Mouse (Mus musculus) granulocyte monocyte progenitor cell, adult 5-6 weeks (primary cell): ENCODE data around the gene Inafm2. TPM values are rescaled to one million over a fixed set of nuclear protein-coding genes. Genes with fewer than 3 reads are reported as not detected.

ENCODE experiments used
- ATAC-seq: replicated peaks from 2 replicates; pipeline ENCODE4 v1.8.0; 2016; ENCODE audit warnings: mild to moderate bottlenecking, moderate TSS enrichment, inconsistent platforms; ENCODE audit not compliant: poor library complexity, severe bottlenecking
- total RNA-seq, 2 experiments: library from RNA; stranded (forward) in 1 of 2; stranded (reverse) in 1 of 2; fragments of 200-712, 200-1000 nt in 1 of 2; fragments of >200 nt in 1 of 2; fragmentation: Nextera tagmentation in 1 of 2; gene quantifications; 2 replicates each; pipeline ENCODE4 v1.2.3; 2014 to 2017

Gene Inafm2
- total RNA-seq, 2 experiments from 2014 or later: 24.8 to 30.3 TPM

DNA sequence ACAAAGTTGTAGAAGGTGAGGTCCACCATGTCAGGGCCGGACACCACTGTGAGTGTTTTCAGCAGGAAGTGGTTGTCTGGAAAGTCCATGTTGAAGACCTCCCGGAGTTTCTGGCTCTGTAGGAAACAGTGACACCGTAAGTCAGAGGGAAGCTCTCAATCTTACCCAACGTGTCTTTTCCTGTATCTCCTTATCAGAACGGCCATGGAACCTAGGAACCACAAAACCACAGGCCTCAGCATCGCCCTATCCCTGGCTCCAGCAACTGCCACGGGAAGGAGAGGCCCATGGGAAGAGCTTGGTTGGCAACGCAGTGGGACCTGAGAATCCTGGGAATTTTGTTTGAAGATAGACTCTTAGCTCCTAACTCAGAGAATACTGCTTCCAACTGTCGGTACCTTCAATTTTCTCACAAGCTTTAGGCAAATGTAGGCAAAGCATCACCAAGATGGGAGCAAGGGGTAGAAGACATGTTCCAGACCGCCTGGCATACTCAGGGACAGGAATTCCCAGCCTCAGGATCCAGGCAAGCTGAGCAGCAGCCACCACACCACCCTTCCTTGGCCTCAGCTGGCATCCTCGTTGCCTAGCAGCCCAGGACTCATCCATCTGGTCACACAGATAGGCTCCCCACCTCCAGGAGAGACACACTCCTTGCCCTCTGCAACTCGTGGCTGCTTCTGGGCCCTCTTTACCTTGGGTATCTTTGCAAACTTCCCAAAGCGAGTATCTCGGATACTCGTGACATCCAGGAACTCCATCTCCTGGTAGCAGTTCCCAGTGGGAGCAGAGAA is 21.7 kb upstream of the Inafm2 start:
- peak; percentile 23; the same call in 1 of the 2 replicates for ATAC-seq

DNA sequence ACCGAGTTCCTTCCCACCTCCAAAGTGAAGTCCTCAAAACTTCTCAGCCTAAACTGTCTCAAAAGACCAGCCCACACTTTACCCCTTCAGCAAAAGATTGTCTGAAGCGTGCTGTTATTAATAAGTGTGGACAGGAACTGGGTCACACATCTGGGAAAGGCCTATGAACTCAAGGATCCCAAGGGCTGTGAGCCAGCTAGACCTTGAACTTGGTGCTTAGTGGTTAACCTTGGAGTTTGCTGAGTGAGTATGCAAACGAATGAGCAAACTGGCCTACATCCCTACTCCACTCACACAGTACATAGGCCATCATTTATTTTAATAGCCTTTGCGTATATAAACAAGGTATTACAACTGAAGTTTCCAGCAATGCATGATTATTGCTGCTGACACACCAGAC is 20.0 kb upstream of the Inafm2 start:
- ATAC-seq: no peak

DNA sequence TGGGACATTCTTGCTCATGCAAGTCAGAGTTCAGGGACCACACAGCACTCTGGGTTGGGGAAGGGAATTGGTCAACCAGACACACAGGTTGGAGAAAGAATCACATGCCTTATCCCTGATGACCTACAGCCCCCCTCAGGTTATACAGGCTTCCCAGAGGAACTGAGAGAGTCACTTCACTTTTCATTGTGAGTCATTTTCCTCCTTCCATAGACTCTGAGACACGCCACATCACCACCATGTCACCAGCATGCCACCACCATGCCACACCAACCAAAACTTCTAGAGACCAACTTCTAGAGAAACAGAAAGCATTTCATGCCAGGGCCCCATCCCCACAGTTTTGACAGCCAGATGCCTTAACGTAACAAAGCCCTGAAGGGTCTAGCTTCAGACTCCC is 18.7 kb upstream of the Inafm2 start:
- 0 out of 2 replicates have a peak, but pooled peaks have one; percentile 15 for ATAC-seq

DNA sequence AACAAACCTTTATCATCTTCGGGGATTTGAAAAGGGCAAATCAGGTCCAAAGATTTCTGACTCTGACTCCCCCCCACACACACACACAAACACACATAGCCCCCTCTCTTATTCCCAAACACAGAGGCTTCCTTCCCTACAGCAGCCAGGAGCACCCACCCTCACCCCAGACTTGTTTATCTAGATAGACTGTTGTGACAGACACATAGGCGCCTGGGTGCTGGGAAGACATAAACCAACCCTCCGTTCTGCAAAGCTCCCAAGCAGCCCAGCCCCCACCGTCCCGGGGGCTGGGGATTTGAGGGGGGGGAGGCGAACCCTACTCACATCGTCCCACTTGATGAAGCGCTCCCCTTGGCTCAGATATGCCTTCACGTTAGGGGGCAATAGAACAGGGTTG is 17.6 kb upstream of the Inafm2 start:
- ATAC-seq: no peak

- peak; percentile 48 for ATAC-seq
These were observed 17.2 kb upstream of the Inafm2 start, which contains the start of gene Plcb2 for GRCm38 (mm10) chr2:118728337-118728736. Gene Plcb2, minus strand, starts transcription at chr2:118728438.

- ATAC-seq: peak; percentile 60
These were observed 16.4 kb upstream of the Inafm2 start for GRCm38 (mm10) chr2:118729194-118729593.

DNA sequence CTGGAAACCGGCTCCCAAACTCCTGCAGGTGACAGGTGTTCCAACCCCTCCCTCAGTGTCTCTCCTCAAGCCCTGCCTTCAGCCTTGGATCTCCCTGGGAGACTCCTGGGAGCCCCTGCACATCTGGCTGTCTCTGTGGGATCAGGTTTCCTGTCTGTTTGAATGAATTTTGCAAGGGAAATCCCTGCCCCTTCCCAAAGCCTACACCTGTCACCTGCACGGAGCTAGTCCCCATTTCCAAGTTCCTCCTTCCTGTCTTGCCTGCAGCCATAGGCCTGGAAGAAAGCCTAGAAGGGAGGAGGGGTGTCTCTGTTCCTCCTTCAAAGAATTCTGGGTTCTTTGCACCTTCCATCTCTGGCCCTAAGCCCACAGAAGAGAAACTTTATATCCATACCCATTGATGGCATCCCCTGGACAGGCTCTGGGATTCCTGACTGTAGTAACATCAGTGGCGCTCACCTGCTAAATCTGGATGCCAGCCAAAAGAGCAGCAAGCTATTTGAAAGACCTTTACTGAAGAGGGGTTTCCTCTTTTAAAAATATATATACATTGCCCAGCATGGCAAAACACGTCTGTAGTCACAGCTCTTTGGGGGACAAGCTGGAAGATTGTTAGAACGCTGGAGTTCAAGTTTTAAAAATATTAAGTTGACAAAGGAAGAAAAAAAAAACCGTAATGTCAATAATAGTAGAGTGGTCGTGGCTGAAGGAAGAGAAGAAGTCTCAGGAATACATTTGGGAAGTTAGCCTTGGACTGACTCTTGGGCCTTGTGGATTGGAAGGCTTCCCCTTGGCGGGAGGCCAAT is 15.5 kb upstream of the Inafm2 start:
- ATAC-seq: no peak

DNA sequence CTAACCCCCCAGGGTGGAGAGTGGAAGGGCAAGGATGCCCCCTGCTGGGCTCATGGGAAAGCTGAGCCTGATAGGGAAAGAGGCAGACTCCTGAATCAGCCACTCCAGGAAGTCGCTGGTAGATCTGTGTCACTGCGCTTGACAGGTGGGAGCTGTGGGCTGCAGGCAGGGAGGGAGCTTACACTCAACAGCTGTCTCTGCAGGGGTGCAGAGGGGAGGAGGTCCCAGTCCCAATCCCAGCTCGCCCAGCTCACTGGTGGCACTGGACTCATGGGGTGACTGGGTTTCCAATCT is 15.0 kb upstream of the Inafm2 start:
- ATAC-seq: peak; percentile 53

GRCm38 (mm10) chr2:118731981-118732380 is 13.6 kb upstream of the Inafm2 start:
- no peak for ATAC-seq

- no peak for ATAC-seq
These were observed 12.2 kb upstream of the Inafm2 start for GRCm38 (mm10) chr2:118733341-118733740.

- no peak for ATAC-seq
These were observed 5.2 kb upstream of the Inafm2 start for GRCm38 (mm10) chr2:118740341-118740740.

- no peak for ATAC-seq
These were observed 4.4 kb upstream of the Inafm2 start for GRCm38 (mm10) chr2:118741183-118741582.

- peak; percentile 38 for ATAC-seq
These were observed 2.2 kb upstream of the Inafm2 start for GRCm38 (mm10) chr2:118743261-118743943.

GRCm38 (mm10) chr2:118744621-118745020 is 937 bp upstream of the Inafm2 start:
- ATAC-seq: peak; percentile 35

DNA sequence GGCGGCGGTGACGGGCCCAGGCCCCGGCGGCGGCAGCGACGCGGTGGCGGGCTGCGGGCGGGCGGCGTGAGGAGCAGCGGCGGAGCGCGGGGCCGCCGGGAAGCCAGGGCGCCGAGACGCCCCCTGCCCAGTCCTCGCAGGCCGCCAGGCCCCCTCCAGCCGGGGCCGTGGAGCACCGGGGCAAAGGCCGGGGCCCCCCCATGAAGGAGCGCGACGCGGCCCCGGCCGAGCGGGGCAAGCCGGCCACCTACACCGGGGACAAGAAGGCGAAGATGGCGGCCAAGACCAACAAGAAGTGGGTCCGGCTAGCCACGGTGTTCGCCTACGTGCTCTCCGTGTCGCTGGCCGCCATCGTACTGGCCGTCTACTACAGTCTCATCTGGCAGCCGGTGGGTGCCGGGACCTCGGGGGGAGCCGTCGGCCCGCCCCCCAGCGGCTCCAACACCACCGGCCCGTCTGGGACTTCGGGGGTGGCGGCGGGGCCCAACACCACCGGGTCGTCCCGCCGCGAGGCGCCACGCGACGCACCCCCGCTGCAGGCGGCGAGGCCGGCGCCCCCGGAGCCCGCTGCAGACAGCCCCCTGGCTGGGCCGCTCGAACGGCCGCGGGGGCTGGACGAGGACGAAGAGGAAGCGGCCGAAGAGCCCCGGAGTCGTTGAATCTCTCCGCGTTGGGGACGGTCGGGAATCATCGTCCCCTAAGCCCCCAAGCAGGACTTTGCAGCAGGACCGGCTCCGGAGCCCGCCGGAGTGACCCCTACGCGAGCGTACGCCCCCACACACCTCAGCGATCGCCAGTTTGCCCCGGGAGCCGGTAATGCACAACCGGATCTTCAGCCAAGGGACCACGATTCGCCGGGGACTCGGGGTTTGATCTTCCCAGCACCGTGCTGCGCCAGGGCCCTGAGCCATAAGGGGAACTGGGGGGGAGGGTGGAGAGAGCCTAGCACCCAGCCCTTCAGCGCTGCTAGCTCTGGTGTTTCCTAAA is 650 bp downstream of the Inafm2 start:
- ATAC-seq: peak; percentile 23

- ATAC-seq: no peak
These were observed 1.9 kb downstream of the Inafm2 start for GRCm38 (mm10) chr2:118747301-118747960.

- ATAC-seq: no peak
These were observed 3.9 kb downstream of the Inafm2 start for GRCm38 (mm10) chr2:118749341-118749884.

DNA sequence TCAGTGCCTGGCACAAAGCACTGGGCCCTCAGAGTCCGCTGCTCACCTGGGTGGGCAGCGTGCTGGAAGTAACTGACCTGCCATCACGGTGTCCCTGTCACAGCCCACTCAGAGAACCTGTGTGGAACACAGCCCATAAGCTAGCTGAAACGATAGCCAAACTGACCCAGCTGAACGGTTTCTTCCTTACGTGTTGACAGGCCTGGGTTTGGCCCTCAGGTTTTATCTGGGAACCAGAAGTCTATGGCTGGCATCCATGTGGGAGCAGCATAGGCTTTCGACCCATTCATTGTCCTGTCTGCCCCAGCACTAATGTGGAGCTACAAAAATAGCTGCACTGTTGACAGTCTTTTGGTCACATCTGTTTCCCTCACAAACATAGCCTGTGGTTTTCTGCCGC is 4.9 kb downstream of the Inafm2 start:
- ATAC-seq: no peak
